ENCODE assay signal across 28 mouse cellular contexts in the genomic region with DNA sequence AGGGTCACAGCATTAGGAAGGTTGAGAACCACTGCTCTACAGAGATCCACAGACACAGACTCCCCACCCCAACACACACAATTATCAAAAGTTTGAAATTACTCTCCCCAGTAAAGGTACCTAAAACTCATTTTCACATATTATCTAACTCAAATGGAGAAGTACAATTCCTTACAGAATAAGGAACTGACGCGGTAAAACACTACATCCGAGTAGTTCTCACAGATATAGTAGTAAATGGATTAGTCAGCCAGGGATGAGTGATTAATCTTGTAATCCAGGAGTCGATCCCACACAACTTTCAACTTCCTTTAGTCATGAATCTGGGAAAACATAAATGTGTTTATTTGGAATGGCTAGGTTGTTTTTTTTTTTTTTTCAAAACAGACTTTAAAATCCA.
"Had no signal": no experiment of that assay in that cellular context is flagged by ENCODE, and none has a peak within 500 bp of the region (broad histone marks: within the 10 kb centered on the region; RNA-seq: fewer than 3 reads in every experiment).

No protein-coding gene starts in this region.

- H3K27ac ChIP-seq: gastrocnemius, adult 2 months; heart, adult 2 months; heart, embryonic 10.5 days; heart, embryonic 13.5 days; heart, embryonic 15.5 days; hindbrain, embryonic 13.5 days; hindbrain, embryonic 15.5 days; hindbrain, postnatal 0 days; kidney, embryonic 15.5 days; kidney, postnatal 0 days; limb, embryonic 13.5 days; limb, embryonic 15.5 days; liver, embryonic 12.5 days; liver, embryonic 14.5 days had no signal

- ATAC-seq: hindbrain, postnatal 0 days; intestine, embryonic 16.5 days; liver, embryonic 12.5 days had no signal

- H3K4me2 ChIP-seq: heart, embryonic 13.5 days; heart, embryonic 15.5 days; hindbrain, embryonic 13.5 days; hindbrain, embryonic 15.5 days; kidney, embryonic 15.5 days; limb, embryonic 13.5 days; limb, embryonic 15.5 days; liver, embryonic 12.5 days had no signal

- H3K36me3 ChIP-seq: heart, embryonic 15.5 days; hindbrain, embryonic 15.5 days had no signal

- H3K27me3 ChIP-seq: heart, embryonic 13.5 days; heart, embryonic 15.5 days; hindbrain, embryonic 13.5 days; hindbrain, embryonic 15.5 days; kidney, embryonic 15.5 days; limb, embryonic 13.5 days; limb, embryonic 15.5 days; liver, embryonic 12.5 days had no signal

- H3K9ac ChIP-seq: heart, embryonic 13.5 days; heart, embryonic 15.5 days; hindbrain, embryonic 13.5 days; hindbrain, embryonic 15.5 days; kidney, embryonic 15.5 days; limb, embryonic 13.5 days; limb, embryonic 15.5 days; liver, embryonic 12.5 days; liver, embryonic 14.5 days had no signal

- H3K4me1 ChIP-seq: heart, embryonic 10.5 days; heart, embryonic 15.5 days; hindbrain, embryonic 15.5 days; limb, embryonic 13.5 days; limb, embryonic 15.5 days; liver, embryonic 12.5 days had no signal

- H3K4me3 ChIP-seq: gastrocnemius, adult 2 months; heart, adult 2 months; heart, embryonic 10.5 days; heart, embryonic 13.5 days; heart, embryonic 15.5 days; hindbrain, embryonic 13.5 days; hindbrain, embryonic 15.5 days; kidney, embryonic 15.5 days; limb, embryonic 13.5 days; limb, embryonic 15.5 days; liver, embryonic 12.5 days had no signal

- DNase-seq: gastrocnemius, adult 2 months; gastrocnemius, postnatal 10 days; gastrocnemius, postnatal 25 days; heart, adult 11 months; heart, adult 2 months; heart, postnatal 14 days; heart, postnatal 36 days; kidney, adult 11 months; kidney, adult 2 months; kidney, adult 9 months; kidney, postnatal 14 days; kidney, postnatal 36 days; layer of hippocampus, adult 9-11 months; layer of hippocampus, postnatal 36 days; left cerebral cortex, postnatal 4 days had no signal

- H3K9me3 ChIP-seq: heart, embryonic 10.5 days; heart, embryonic 15.5 days; hindbrain, embryonic 15.5 days; limb, embryonic 15.5 days had no signal
